Mouse (Mus musculus): ENCODE data around the gene Dct.

The Dct gene

GRCm38 (mm10) chr14:118051975-118052630 is at the start of gene Dct:
Gene Dct (minus strand): TSS chr14:118052244.
- DNase-seq, result peak; percentile 84

GRCm38 (mm10) chr14:118101227-118101990 is 49.4 kb upstream of the Dct start:
- no peak for DNase-seq

DNA sequence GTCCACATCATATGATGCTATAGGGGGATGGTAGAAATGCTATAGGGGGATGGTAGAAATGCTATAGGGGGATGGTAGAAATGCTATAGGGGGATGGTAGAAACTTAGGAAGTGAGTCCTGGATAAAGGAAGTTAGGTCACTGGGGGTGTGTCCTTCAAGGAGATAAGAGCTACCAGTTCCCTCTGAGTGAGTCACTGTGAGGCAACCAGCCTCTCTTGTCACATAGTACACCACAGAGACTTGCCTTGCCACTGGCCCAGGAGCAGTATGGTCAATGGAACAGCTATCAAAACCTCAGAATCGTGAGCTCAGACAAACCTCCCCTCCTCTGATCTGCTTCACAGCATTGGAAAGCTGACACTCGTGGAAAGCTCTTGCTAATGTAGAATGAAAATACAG is 46.2 kb upstream of the Dct start:
- no peak for DNase-seq

DNA sequence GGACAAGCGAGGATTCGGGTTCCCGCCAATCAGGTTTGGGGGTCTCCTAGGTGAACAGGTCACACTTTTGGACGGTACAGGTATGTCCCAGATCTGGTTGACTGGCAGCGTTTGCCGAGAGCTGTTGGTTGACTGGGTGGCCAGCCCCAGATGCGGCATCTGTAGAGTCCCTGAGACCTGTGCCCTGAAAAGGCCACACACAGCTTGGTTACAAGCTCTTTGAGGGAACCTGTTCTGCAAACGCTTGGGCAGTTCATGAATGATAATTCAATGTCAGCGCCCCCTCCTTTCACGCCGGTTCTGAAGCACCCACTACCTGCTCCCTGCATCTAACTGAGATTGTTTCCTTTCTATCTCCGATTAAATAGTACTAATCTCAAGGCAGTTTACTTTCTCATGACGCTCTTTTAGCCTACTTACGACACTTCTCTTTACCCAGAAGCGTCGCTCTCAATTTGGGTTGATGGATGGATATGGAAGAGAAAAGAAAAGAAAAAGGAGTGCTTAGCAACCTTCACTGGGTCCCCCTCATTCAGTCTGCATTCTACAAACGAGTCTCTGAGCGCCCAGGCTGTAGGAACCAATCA is 37.9 kb upstream of the Dct start:
- no peak for DNase-seq

DNA sequence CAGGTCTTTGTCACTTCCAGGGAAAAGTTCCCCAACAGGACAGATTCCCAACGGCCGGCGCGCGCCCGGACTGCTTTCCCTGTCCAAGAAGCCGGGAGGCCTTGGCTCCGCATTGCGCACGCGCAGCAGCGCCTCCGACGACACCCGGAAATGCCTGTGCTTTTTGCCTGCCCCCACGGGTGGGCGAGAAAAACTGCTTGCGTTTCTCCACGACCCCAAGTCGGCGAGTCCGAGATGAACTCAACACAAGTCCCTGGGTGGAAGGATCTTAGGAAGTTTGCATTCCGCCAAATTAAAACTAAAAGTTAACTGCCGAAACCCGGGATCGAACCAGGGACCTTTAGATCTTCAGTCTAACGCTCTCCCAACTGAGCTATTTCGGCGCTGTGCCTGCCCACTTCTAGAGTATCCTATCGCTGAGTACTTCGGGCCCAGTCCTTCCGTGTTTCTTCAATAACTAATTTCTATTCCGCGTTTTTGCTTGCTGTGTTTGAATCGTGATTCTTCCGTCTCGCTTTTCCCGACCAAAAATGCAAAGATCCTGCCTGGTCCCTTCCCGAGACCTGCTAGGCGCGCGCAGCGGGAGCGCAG is 37.3 kb upstream of the Dct start:
- DNase-seq, result peak; percentile 99

- peak; percentile 71 for DNase-seq
Observed at GRCm38 (mm10) chr14:118088437-118089207, 36.6 kb upstream of the Dct start.

GRCm38 (mm10) chr14:118086271-118087035 is 34.4 kb upstream of the Dct start:
- DNase-seq, result peak; percentile 53

- no peak for DNase-seq
Observed at GRCm38 (mm10) chr14:118083851-118084250, 31.8 kb upstream of the Dct start.

GRCm38 (mm10) chr14:118080606-118081005 is 28.6 kb upstream of the Dct start:
- DNase-seq, result no peak

- DNase-seq, result peak; percentile 91
Observed at GRCm38 (mm10) chr14:118070100-118070499, 18.1 kb upstream of the Dct start.

- DNase-seq, result peak; percentile 91
Observed at GRCm38 (mm10) chr14:118069439-118070079, 17.5 kb upstream of the Dct start.

- peak; percentile 37 for DNase-seq
Observed at GRCm38 (mm10) chr14:118061766-118062432, 9.9 kb upstream of the Dct start.

DNA sequence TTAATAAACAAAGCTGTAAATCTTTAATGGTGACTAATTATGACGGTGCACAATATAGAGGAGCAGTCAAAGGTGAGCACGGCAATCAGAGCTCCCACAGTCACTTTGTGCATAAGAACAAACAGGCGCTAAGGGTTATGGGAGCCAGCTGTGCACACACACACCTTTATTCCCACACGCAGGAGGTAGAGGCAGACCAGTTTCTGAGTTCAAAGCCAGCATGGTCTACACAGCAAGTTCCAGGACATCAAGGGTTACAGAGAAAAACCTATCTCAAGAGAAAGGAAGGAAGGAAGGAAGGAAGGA is 6.5 kb upstream of the Dct start:
- peak; percentile 50 for DNase-seq

DNA sequence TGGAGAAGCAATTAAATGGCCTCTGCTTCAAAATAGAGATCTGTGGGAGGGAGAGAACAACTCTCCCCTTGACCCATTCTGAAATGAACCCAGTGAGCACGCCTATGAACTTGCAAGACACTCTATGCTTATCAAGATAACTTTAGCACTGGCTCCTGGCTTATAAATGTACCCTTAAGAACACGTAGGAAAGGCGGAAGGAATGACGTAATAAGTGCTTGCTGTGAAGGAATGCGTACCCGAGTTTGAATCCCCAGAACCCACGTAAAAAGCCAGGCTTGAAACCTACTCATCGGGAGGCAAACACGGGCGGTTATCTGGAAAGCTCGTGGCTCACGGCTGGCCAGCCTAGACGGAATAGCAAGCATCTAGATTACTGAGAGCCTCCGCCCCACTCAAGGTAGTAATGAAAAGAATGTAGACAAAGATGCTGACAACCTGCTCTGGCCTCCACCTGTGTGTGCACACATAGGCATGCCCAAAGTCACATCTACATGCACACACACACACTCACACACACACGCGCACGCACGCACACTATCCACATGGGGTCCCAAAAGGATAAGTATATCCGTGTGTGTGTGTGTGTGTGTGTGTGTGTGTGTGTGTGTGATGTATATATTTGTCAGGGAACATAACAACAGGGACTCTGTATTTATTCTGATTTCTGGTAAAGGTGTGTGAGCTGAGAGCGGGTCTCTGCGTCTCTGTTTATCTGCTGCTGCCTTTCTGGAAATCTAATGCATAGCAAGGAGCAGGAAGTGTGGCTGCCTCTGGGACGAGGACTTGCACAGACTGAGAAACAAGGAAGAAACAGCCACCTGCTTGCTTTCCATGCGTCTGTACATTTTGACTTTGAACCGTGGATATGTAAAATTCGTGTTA is 5.9 kb upstream of the Dct start:
- DNase-seq, result peak; percentile 82

GRCm38 (mm10) chr14:118052770-118053169 is 726 bp upstream of the Dct start:
- peak; percentile 64 for DNase-seq

DNA sequence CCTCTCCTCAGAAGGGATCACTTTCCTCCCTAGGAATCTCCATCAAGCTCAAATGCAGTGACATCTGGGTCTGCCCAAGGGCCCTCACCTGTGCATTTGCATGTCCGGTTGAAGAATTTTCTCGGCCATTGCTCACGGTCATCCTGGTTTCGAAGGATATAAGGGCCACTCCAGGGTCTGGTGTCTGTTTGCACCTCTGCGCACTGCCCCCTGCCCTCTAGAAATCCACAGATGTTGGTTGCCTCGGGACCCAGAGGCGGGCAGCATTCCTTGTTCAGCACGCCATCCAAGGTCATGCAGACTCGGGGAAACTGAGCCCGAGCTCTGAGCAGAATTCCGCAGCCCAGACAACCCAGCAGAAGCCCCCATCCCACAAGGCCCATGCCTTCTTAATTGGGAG is 648 bp downstream of the Dct start:
- DNase-seq, result peak; percentile 82

- peak; percentile 74 for DNase-seq
Observed at GRCm38 (mm10) chr14:118050990-118051389, 1.1 kb downstream of the Dct start.

DNA sequence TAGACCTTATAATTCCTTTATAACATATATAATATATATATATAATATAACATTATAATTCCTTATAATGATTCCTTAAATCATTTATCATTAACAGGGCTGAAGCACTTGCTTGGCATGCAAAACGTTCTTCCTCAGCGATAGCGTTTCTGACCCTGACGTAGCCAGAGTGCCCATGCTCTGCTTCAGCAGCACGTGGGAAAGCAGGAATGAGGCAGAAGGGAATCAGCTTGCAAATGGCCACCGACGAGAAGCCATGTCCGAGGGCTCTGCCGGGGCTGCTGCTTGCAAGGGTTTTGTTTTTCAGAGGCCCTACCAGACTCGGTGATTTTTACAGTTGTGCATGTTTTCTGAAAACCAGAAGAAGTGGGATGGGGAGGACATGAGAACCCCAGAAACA is 1.6 kb downstream of the Dct start:
- DNase-seq, result peak; percentile 70

DNA sequence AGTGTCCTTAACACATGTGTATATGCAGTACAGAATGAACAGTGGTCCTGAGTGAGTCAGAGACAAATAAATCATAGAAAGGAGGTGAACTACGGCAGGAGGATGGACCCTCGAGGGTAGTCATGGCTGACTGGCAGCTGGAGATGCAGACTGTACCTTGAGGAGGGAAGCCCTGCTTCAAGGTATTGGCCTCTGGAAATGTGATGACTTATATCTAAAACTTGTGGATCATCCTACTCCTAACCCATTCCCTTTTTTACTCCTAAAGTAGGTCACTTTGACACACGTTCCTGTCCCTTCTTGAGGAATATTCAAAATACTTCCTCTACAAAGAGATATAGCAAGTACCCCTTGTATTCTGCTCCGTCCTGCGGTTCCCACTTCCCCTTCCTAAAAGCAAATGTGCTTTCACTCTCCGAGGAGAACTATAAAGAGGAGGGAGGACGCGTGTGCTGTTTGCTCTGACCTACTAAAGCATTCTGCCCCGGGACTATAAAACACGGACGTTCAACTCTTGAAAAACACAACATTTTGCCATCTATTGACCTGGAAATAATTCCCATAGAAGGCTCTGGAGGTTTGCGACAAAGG is 2.3 kb downstream of the Dct start:
- peak; percentile 68 for DNase-seq

GRCm38 (mm10) chr14:118042963-118043362 is 9.1 kb downstream of the Dct start:
- peak; percentile 94 for DNase-seq

Measured in heart, adult 11 months (tissue).